Mouse (Mus musculus): ENCODE data around the gene Arl2.
"Not testable (repeated sequence)": the region's sequence is repeated elsewhere in the genome, so short reads cannot be mapped to it uniquely, and the experiment has no call there.

The Arl2 gene

DNA sequence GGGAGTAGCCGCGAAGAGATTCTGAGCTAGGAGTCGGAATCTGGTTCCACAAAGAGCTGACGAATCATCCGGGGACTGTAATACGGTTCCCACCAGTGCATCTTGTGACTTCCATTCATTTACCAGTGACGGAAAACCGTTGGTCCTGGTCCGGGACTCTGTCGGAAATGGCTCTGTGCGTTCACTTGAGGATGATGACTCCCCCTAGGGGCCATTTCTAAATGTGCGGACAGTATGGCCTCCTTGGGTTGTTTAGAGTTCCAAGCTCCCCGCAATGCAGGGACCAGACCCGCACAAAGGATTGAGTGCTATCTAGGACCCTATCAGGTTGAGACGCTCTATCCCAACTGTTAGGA is at the start of gene Arl2:
Gene Arl2 (minus strand): TSS at position 155 of the 356 bp plus-strand sequence.
- DNase-seq (ENCODE audit: low spot score), result peak; percentile 73

DNA sequence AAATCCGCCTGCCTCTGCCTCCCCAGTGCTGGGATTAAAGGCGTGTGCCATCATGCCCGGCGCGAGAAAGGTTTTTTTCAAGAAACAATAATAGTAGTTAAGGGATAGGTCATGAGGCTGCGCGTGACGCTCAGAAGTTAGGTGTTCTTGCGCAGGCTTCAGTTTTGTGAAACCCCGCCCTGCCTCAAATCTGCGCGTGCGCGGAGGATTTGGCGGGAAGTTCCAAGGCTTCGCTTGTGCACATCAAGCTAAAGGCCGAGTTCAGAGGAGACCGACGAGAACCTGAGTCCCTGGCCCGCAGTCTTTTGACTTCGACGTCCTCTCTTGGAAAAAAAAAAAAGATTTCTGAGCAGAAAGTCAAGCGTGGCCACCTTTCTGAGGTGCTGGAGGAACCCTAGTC is 42.8 kb upstream of the Arl2 start, which contains the start of gene Majin:
Gene Majin (plus strand): TSS at position 258 of the 400 bp plus-strand sequence.
- no peak for DNase-seq (ENCODE audit: low spot score)

DNA sequence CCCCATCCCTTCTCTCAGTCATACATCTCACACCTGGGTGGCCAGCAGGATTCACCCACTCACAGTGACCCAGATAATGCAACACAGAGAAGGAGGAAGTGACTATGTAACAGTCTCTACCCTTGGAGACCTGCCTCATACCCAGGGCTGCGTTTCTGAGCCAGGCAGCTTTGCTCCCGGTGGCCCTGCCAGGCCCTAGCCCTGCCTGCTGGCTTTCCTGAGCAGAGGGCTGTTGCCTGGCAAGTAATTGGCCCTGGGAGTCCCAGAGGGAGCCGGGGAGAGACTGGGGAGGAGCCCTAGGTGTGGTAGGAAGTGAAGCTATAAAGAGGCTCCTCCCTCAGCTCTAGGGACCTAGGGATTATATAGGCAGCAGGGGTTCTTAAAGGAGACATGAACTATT is 41.2 kb upstream of the Arl2 start:
- DNase-seq (ENCODE audit: low spot score), result no peak

DNA sequence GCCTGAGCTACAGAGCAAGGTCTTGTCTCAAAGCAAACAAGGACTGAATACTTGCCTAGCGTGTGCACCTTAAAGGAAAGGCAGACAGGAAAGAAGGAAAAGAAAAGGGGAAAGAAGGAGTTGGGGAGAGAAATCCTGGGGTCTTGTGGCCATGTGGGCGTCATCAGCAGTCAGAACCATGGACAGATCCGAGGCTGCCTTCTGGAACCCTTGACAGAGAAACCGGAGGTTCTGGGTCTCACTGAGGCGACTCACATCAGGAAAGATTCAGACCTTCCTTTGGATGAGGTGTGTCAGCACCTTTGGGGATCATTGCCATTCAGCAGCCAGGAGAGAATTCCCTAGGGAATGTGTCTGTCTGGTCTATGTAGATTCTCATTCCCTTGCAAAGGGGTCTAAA is 40.3 kb upstream of the Arl2 start:
- no peak for DNase-seq (ENCODE audit: low spot score)

DNA sequence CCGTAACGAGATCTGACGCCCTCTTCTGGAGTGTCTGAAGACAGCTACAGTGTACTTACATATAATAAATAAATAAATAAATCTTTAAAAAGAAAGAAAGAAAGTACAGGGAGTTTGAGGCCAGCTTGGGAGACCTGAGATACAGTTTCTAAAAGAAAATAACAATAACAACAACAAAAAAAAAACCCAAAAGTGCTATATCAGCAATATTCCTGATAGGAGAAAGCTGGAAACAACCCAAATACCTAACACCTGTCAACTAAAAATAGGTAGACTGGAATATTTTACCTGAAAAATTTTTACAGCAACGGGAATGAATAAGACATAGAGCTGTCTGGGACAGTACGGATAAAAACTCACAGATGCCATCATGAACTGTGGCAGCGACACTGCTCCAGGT is 37.4 kb upstream of the Arl2 start:
- DNase-seq (ENCODE audit: low spot score), result no peak

DNA sequence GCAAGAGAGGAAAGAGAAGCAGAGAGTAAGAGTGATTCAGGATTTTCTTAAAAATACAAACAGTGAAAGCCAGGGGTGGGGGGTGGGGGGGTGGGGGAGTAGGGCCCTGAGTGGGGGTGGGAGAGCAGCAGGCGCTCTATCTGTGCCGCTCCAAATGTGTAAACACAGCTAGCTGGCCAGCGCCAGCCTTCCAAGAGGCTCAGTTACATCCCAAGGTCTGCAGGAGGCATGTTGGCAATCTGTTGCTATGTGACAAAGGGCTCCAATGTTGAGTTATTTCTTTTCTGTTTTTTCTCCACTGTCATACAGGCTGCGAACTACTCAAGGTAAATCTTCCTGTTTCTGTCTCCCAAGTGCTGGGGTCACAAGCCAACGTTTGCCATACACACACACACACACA is 33.4 kb upstream of the Arl2 start:
- DNase-seq (ENCODE audit: low spot score), result no peak

DNA sequence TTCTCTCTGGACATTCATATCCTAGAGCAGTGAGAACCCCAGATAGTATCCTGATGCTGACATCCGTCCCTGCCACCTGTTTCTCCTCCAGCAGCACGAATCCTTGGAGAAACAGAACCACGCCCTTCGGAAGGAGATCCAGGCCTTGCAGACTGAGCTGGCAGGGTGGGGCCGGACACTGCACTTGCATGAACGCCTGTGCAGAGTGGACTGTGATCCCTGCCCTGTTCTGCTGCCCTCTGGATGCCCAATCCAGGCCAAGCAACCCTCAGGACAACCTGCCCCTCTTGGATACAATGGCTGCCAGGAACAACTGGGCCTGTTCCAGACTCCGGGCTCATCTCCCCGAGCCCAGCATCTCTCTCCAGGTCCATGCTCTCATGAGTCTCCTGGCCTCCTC is 29.9 kb upstream of the Arl2 start:
- no peak for DNase-seq (ENCODE audit: low spot score)

DNA sequence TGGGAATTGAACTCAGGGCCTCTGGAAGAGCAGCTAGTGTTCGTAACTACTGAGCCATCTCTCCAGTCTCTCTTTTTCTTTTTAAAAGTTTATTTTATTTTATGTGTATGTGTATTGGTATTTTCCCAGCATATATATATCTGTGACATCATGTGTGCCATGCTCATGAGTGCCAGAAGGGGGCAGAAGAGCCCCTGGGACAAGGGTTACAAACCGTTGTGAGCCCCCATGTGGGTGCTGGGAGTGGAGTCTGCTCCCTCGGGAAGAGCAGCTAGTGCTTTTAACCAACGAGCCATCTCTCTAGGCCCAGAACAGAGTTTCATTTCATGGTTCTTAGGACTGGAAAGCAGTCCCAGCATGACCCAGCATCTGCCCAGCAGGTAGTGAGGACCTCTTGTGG is 25.4 kb upstream of the Arl2 start:
- DNase-seq (ENCODE audit: low spot score), result no peak

DNA sequence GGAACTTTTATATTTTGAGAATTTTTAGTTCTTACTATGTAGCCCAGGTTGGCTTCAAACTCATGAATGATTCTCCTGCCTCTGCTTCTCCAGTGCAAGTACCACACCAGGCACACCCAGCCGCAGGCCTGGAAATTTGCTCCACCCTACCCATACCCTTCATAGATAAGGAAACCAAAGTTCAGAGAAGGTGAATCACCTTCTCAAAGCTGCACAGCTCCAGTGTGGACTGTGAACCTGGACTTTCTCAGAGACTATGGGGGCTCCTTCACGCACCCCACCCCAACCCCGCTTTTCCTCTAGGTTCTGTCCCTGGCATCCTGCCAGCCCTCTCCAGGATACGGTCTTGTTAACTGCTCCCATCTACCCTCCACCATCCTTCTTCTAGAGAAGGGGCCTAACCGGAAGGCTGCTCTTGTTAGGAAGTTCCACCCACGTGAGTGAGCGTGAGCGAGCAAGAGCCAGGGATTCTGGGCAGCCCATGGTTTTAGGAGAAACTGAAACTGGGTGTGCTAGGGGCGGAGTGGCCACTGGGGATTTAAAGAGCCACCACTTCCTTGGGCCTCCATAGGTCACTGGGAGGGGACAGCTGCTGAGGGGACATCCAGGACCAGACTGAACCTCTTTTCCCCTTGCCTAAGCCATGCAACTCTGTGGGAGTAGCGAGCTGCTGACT is 22.7 kb upstream of the Arl2 start:
- no peak for DNase-seq (ENCODE audit: low spot score)

DNA sequence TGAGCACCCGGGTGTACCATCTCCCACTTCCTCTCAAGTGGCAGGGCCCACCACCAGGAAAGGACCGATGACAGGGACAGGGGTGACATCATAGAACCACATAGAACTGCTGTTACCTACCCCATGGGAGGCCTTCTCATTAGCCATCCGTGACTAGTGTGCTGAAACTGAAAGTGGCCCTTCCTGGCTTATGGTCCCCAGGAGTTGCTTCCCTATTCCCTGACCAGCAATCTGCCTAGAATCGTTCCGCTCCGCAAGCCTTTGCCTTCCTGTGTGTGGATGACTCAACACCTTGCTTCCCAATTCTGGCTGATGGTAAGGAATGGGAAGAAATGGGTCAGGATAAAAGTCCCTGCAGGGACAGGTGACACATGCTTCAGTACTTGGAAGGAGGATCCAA is 15.9 kb upstream of the Arl2 start:
- DNase-seq (ENCODE audit: low spot score), result no peak

DNA sequence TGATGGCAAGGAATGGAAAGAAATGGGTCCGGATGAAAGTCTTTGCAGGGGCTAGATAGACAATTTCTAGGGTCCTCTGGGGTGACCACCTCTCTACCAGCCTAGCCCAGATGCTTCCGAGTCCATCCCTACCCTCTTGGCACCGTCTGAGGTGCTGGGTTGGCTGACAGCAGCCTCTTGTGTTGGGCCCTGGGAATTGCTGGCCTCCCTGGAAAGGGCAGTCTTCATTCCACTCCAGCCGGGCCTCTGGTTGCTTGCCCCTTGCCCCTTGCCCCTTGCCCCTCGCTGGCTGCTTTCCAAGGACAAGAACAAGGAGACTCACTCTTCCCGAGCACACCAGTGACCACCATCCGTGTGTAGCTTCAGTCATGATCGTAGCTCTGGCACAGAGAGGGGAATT is 15.0 kb upstream of the Arl2 start:
- DNase-seq (ENCODE audit: low spot score), result no peak

DNA sequence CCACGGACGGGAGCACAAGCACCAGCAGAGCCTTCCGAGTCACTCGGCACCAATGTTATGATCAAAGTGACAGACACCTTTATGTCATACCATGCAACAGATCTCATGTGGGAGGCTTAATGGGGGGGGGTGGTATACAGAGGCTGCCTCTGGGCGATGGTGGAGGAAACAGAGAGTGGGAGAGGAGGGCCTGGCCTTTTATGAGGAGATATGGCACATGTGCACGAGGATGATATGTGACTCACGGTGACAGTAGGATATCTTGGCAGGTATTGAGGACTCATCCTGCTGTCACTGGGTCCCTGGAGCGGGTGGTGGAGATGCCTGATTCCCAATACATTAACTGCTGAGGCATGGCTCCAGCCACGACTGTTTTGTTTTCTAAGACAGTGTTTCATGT is 13.8 kb upstream of the Arl2 start:
- no peak for DNase-seq (ENCODE audit: low spot score)

DNA sequence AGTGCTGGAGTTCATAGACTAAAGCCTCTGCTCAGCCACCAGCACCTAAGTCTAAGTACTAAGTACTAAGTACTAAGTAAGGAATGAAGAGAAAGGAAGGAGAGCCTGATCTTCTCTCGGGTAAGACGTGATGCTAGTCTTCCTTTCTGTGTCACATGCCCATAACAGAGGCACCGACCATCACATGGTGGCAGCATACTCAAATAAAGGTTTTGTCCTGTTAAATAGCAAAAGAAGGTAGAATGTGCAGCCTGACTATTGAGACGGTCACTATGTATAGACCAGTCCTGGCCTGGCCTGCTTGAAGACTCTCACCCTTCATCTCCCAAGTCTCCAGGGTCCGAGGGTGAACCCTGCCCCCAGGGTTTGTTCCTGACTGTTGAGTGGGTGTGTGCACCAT is 3.5 kb upstream of the Arl2 start:
- DNase-seq (ENCODE audit: low spot score), result no peak

DNA sequence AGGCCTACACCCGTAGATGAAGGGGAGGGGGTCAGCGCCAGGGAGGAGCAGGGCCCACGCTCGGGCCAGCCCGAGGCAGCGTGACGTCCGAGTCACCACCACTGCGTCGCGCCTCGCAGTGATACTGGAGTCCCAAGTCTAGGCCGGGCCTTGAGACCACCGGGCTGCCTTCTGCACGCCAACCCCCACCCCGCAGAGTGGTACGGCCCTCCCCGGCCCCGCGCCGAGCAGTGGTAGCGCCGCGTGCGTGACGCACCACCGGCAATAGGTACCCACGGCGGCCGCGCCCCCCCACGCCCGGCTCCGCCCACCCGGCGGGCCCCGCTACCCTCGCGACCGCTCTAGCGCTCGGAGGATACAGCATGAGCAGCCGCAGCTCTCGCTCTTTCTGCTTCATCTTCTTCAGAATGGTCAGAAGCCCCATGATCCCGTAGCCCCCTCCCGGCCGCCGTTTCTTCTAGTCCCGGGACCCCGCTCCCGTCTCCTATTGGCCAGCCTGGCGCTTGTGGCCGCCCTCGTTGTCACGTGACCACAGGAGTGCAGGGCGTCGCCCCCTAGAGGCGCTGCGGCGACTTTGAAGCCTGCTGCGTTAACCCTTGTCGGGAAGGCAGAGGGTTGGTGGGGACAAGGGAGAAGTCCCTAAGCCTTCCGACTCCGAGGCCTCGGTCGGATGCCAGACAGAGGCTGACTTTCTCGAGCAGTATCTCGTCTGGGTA is 512 bp downstream of the Arl2 start, which contains the start of gene Batf2:
Gene Batf2 (plus strand): TSS at position 306 of the 716 bp plus-strand sequence.
- DNase-seq (ENCODE audit: low spot score), result peak; percentile 94

DNA sequence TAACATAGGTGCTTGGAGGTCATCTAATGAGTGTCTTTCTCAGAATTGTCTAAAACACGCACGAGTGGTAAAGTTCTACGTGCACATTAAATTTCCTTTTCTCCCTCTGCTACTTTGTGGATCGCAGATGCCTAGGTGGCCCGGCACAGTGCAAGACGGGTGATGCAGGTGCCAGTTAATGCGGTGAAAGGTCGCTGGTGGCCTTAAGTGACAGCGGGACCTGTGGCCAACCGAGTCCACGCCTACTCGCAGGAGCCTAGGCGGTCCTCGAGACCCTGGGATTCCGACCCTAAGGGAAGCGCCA is 1.0 kb downstream of the Arl2 start:
- no peak for DNase-seq (ENCODE audit: low spot score)

DNA sequence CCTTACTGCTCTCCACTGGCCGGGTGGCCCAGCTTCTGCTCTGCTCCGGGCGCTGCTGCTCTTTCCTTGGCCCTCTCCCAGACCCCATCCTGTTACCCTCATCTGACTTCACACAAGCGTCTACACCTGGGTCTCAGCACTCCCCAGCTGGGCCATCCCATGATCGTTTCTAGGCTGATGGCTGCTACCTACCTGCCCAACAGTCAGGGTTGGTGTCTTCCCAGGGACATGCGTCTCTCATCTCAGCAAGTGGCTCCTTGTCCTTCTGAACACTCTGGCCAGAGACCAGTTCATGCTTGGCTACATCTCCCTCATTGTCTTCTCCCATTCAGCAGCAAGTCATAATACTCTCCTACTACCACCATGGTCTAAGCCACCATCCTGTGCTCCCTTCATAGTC is 1.6 kb downstream of the Arl2 start:
- DNase-seq (ENCODE audit: low spot score), result no peak

DNA sequence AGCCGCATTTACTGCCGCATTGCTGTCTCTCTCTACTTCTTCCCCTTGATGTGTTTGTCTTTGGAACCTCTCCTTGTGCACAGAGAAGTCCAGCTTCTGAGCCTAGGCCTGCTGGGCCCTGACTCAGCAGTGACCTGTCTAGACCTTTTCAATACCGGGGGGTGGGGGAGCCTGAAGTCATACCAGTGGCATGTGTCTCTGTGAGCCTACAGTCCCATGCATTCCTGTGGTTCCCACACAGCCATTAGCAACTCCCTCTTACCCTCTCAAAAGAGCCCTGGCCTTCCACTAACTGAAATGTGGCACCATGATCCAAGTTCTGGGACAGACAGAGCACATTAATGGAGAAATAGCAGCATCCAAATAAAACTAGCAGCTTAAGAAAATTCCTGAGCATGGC is 5.0 kb downstream of the Arl2 start:
- DNase-seq (ENCODE audit: low spot score), result no peak

DNA sequence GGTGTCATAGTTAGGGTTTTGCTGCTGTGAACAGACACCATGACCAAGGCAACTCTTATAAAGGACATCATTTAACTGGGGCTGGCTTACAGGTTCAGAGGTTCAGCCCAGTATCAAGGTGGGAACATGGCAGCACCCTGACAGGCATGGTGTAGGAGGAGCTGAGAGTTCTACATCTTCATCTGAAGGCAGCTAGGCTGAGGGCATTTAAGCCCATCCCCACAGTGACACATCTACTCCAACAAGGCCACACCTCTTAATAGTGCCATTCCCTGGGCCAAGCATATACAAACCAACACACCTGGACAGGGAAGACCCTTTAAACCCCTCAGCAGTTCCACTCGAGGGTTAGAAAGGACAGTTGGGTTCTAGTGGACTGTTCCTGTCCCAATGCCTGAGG is 8.2 kb downstream of the Arl2 start:
- not testable (repeated sequence) for DNase-seq (ENCODE audit: low spot score)

DNA sequence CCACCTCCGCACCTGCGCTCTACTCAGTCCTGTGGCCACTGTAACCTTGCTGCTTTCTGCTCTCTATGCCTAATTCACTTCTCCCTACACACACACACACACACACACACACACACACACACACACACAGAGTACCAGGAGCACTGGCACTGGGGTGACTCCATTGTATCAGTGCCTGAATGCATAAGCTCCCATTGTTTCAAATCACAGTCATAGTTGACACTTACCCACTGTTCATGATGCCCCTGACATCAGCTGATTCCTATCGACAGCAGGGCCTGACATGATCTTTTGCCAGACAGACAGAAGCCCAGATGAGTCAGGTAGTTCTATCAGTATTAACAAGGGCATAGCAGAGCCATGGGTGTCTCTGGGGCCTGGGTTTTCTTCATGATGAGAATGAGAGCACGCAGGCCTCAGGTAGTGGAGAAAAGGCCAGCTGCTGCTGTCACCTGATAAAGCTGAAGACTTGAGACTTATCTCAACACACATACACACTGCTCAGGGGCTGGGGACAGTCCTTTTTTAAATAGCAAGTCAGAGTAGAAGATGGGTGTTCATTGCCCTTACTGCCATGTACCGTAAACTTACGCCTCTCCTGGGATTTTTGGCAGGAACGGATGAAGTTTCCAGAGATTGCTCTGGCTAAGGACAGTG is 9.0 kb downstream of the Arl2 start:
- peak; percentile 46 for DNase-seq (ENCODE audit: low spot score)

DNA sequence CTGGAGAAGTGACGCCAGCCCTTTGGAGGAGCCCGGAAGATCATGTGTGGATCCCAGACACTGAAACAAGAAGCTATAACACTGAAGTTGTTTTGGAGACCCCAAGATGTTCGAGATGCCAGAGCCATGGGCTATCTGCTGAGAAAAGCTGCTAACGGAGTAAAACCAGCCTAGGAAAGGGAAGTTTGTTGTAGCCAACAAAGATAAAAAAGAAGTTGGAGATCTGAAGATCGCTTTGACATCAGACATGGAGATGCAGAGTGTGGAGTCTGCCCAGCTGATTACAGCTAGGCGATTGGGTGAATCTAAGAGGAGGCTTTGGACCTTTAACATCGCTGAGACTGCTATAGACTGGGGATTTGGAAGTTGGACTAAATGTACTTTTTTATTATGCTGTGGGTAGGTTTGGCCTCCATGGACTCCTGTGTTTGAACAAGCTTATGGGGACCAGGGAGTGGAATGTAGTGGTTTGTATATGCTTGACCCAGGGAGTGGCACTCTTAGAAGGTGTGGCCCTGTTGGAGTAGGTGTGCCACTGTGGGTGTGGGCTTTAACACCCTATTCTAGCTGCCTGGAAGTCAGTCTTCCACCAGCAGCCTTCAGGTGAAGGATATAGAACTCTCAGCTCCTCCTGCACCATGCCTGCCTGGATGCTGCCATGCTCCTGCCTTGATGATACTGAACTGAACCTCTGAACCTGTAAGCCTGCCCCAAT is 10.8 kb downstream of the Arl2 start:
- not testable (repeated sequence) for DNase-seq (ENCODE audit: low spot score)

DNA sequence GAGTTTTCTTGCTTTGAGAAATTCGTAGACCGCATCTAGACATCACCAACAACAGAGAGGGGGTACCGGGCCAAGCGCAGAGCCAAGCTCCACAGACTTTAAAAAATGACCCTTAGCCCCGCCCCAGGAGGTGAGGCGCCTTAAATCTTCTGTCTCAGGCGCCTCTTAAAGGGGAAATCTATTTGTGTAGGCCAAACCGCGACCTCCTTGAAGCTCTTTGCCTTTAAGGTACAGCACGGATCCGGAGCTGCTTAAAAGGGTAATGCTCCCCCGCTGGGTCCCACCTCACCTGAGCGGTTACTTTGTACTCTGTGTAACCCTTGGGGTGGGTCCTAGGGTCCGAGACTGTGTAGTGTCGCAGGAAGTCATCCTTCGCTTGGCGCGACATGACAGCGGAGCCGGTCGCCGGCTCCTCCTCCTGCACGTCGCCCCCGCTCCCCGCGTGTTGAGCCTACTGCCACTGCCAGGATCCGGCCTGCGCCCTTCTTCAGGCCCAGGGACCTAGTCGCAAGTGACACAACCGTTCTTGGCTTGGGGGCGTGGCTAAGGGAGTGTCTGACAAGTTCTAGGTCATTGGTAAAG is 13.5 kb downstream of the Arl2 start, which contains the start of gene Snx15:
Gene Snx15 (minus strand): TSS at position 545 of the 582 bp plus-strand sequence.
- peak; percentile 93 for DNase-seq (ENCODE audit: low spot score)

DNA sequence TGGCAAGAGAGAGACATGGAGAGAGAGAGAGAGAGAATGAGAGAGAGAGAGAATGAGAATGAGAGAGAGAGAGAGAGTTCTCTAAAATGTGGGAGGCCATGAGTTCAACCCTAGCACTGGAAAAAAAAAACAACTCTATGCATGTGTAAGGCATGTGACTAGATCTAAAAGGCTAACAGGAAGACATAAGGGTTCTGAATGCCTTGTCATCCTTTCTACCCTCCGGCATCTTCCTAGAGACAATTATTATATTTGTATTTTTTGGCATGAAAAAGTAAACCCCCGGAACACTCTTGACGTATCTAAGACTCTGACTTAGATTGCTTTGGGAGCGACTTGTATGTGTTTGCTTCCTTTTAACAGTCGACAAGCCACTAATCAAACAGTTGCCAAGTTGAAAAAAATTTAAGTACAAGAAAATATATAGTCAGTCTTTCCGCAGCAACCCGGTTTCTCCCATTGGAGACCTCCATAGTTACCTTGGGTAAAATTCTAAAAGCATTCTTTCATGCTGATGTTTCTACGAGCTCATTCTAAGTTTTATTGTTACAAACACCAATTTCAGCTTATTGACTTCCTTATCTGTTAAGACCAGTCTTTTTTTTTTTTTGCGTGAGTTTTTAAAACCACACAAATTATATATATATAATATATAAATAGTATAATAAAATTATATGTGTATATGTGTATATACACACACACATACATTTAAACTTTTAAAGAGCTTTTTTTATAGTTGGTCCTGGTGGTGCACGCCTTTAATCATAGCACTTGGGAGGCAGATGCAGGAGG is 14.4 kb downstream of the Arl2 start:
- DNase-seq (ENCODE audit: low spot score), result no peak
